9 mouse cellular contexts compared by ENCODE assay signal in genomic region chr10:80495901-80496300, GRCm38 (mm10). TPM values are rescaled to one million over a fixed set of nuclear protein-coding genes. Genes with fewer than 3 reads are reported as not detected.
DNase-seq lines count a peak whose midpoint lies in the region; ATAC-seq lines count a peak whose summit lies in the region.
"Had no signal": no experiment of that assay in that cellular context is flagged by ENCODE, and none has a peak within 500 bp of the region (broad histone marks: within the 10 kb centered on the region; RNA-seq: fewer than 3 reads in every experiment).

No protein-coding gene starts in this region.

- no peak for DNase-seq in kidney, postnatal 14 days
- peak; percentile 35 to 36 for DNase-seq in kidney, postnatal 4 days
- DNase-seq in neural tube, embryonic 11.5 days (ENCODE audit: low spot score): no peak
- no peak for DNase-seq in thymus, postnatal 36 days
- no peak for DNase-seq in left cerebral cortex, postnatal 25 days (ENCODE audit: low spot score in 2 of 2)
- DNase-seq: cerebellum, adult 2 months had no signal

- intact Hi-C loops in left cerebral cortex, postnatal 25 days (cut with DNase I): no loop called here

- no peak overlapping the region for H3K9ac ChIP-seq in kidney, embryonic 14.5 days (ENCODE audit: low read depth, low read length)
- no peak overlapping the region for H3K9ac ChIP-seq in embryonic facial prominence, embryonic 15.5 days
- peak overlapping the region; percentile 39 for H3K9ac ChIP-seq in neural tube, embryonic 11.5 days (ENCODE audit: low read length)

- no peak overlapping the region for H3K27ac ChIP-seq in kidney, embryonic 14.5 days (ENCODE audit: low read depth, low read length)
- no peak overlapping the region for H3K27ac ChIP-seq in embryonic facial prominence, embryonic 15.5 days (replicated peaks)
- H3K27ac ChIP-seq in neural tube, embryonic 11.5 days (ENCODE audit: low read depth, low read length): peak overlapping the region; percentile 34

- peaks cover 100% of the 10 kb centered on the region for H3K27me3 ChIP-seq in kidney, embryonic 14.5 days (ENCODE audit: control insufficient read depth, insufficient read depth, low read length)
- peaks cover 98% of the 10 kb centered on the region for H3K27me3 ChIP-seq in embryonic facial prominence, embryonic 15.5 days
- H3K27me3 ChIP-seq in neural tube, embryonic 11.5 days (ENCODE audit: control insufficient read depth, insufficient read depth, low read length): peaks cover 100% of the 10 kb centered on the region

- 0% methylated on average over 29 of the region's 35 CpGs for WGBS in kidney, embryonic 14.5 days
- under 1% methylated on average over 34 of the region's 35 CpGs for WGBS in embryonic facial prominence, embryonic 15.5 days
- WGBS in neural tube, embryonic 11.5 days: under 1% methylated on average over 35 of the region's 35 CpGs

- peak overlapping the region; percentile 52 for H3K4me2 ChIP-seq in kidney, embryonic 14.5 days (replicated peaks; ENCODE audit: low read depth, low read length)
- H3K4me2 ChIP-seq in embryonic facial prominence, embryonic 15.5 days (replicated peaks): peak overlapping the region; percentile 87
- H3K4me2 ChIP-seq in neural tube, embryonic 11.5 days (ENCODE audit: low read depth): peak overlapping the region; percentile 49

- H3K36me3 ChIP-seq in kidney, embryonic 14.5 days (ENCODE audit: control insufficient read depth, insufficient read depth, low read length): no peaks in the 10 kb centered on the region
- no peaks in the 10 kb centered on the region for H3K36me3 ChIP-seq in embryonic facial prominence, embryonic 15.5 days
- no peaks in the 10 kb centered on the region for H3K36me3 ChIP-seq in neural tube, embryonic 11.5 days (ENCODE audit: control insufficient read depth, insufficient read depth, low read length)

- no peaks in the 10 kb centered on the region for H3K9me3 ChIP-seq in kidney, embryonic 14.5 days (ENCODE audit: control insufficient read depth, low read length)
- no peaks in the 10 kb centered on the region for H3K9me3 ChIP-seq in embryonic facial prominence, embryonic 15.5 days (replicated peaks)
- H3K9me3 ChIP-seq in neural tube, embryonic 11.5 days (ENCODE audit: control insufficient read depth, low read length): no peaks in the 10 kb centered on the region

- peak overlapping the region; percentile 36 for H3K4me3 ChIP-seq in kidney, embryonic 14.5 days (ENCODE audit: low read length)
- H3K4me3 ChIP-seq in embryonic facial prominence, embryonic 15.5 days (replicated peaks): peak overlapping the region; percentile 48
- peak overlapping the region; percentile 38 for H3K4me3 ChIP-seq in neural tube, embryonic 11.5 days (ENCODE audit: low read depth, low read length)

- H3K4me1 ChIP-seq in kidney, embryonic 14.5 days (ENCODE audit: control insufficient read depth, insufficient read depth, low read length): peaks cover 10% of the 10 kb centered on the region; the same call in 1 of the 2 replicates
- peaks cover 33% of the 10 kb centered on the region for H3K4me1 ChIP-seq in embryonic facial prominence, embryonic 15.5 days
- H3K4me1 ChIP-seq in neural tube, embryonic 11.5 days (ENCODE audit: control insufficient read depth, insufficient read depth, low read length): peaks cover 10% of the 10 kb centered on the region

- ATAC-seq in kidney, embryonic 14.5 days (ENCODE audit: low FRiP score, low TSS enrichment): no peak
- ATAC-seq in embryonic facial prominence, embryonic 15.5 days (ENCODE audit: insufficient number of reproducible peaks, low FRiP score, low TSS enrichment, low read depth): no peak
- no peak for ATAC-seq in neural tube, embryonic 11.5 days (ENCODE audit: insufficient read depth, low FRiP score, low TSS enrichment)
- ATAC-seq in monocyte, adult 5-6 weeks (replicated peaks; ENCODE audit: insufficient number of reproducible peaks, low FRiP score, low TSS enrichment, poor library complexity, severe bottlenecking): no peak

RNA-seq across cellular contexts. Expression of gene Onecut3, which starts 1.3 kb away (rescaled TPM):
- polyA plus RNA-seq in kidney, embryonic 14.5 days (2014; fragmentation: Nextera tagmentation; extraction: Ambion mirVana): not detected in 2 replicates
- not detected in 2 replicates for polyA plus RNA-seq in embryonic facial prominence, embryonic 15.5 days (2015; fragmentation: Nextera tagmentation; extraction: Ambion mirVana)
- polyA plus RNA-seq in neural tube, embryonic 11.5 days (2014; fragmentation: Nextera tagmentation; extraction: Ambion mirVana): 1.3 and 1.4 TPM in 2 replicates
- not detected for total RNA-seq in left cerebral cortex, postnatal 25 days (2021)
- total RNA-seq in monocyte, adult 5-6 weeks (2017): not detected in 3 replicates

RNA-seq across cellular contexts. Expression of gene Atp8b3, which starts 43.0 kb away (rescaled TPM):
- polyA plus RNA-seq in kidney, embryonic 14.5 days (2014; fragmentation: Nextera tagmentation; extraction: Ambion mirVana): 0.22 and 0.24 TPM in 2 replicates
- 0.09 and 0.28 TPM in 2 replicates for polyA plus RNA-seq in embryonic facial prominence, embryonic 15.5 days (2015; fragmentation: Nextera tagmentation; extraction: Ambion mirVana)
- 0.84 and 0.96 TPM in 2 replicates for polyA plus RNA-seq in neural tube, embryonic 11.5 days (2014; fragmentation: Nextera tagmentation; extraction: Ambion mirVana)
- under 1 TPM; 0.14 to 0.16 TPM for total RNA-seq in left cerebral cortex, postnatal 25 days (2021)
- 1.0 to 1.6 TPM in 2 of 3 replicates, not detected in the other for total RNA-seq in monocyte, adult 5-6 weeks (2017)

Comparison
In these comparisons a context has a peak if more than half of its experiments do, and no peak if none do; other contexts are left out.
1. DNase-seq: peak in kidney, postnatal 4 days (2 of 2); none in kidney, postnatal 14 days (single experiment), neural tube, embryonic 11.5 days (single experiment), thymus, postnatal 36 days (0 of 2) and left cerebral cortex, postnatal 25 days (0 of 2).
2. Peak in every context shown above with its lines, with median percentiles within 50 percentile points of each other: H3K4me2 ChIP-seq and H3K4me3 ChIP-seq.